Mouse (Mus musculus) frontal cortex, postnatal 25 days (tissue): ENCODE measurements around the gene Nubp1.
A peak's percentile ranks its signal among the peaks of the same experiment; 100 is the strongest.

Source experiments
- DNase-seq, 2 experiments: peaks; one replicate each; pipeline ENCODE4 v3.0.0; 2022; ENCODE audit warnings: low spot score in 2 of 2

The Nubp1 gene

GRCm38 (mm10) chr16:10417723-10418259 is 6.0 kb downstream of the Nubp1 start:
- no peak for DNase-seq

- no peak for DNase-seq
These were observed 8.8 kb downstream of the Nubp1 start for GRCm38 (mm10) chr16:10420447-10421054.

- no peak for DNase-seq
These were observed 20.2 kb downstream of the Nubp1 start for GRCm38 (mm10) chr16:10431911-10432310.

GRCm38 (mm10) chr16:10432387-10432786 is 20.6 kb downstream of the Nubp1 start:
- no peak for DNase-seq

- DNase-seq = no peak
These were observed 21.6 kb downstream of the Nubp1 start for GRCm38 (mm10) chr16:10433344-10433743.

- no peak for DNase-seq
These were observed 24.4 kb downstream of the Nubp1 start for GRCm38 (mm10) chr16:10436166-10436565.

GRCm38 (mm10) chr16:10438055-10438454 is 26.3 kb downstream of the Nubp1 start:
- DNase-seq = no peak

- no peak for DNase-seq
These were observed 29.6 kb downstream of the Nubp1 start for GRCm38 (mm10) chr16:10441328-10441727.

- no peak for DNase-seq
These were observed 30.0 kb downstream of the Nubp1 start for GRCm38 (mm10) chr16:10441761-10442160.

GRCm38 (mm10) chr16:10443723-10444122 is 32.0 kb downstream of the Nubp1 start:
- no peak for DNase-seq

- no peak for DNase-seq
These were observed 35.0 kb downstream of the Nubp1 start for GRCm38 (mm10) chr16:10446573-10447263.

GRCm38 (mm10) chr16:10447264-10447594 is 35.5 kb downstream of the Nubp1 start, which contains the start of gene Tvp23a:
Gene Tvp23a (minus strand): TSS chr16:10447362.
- peak; percentile 81 to 82 for DNase-seq

- DNase-seq = no peak
These were observed 36.0 kb downstream of the Nubp1 start for GRCm38 (mm10) chr16:10447781-10448180.

- no peak for DNase-seq
These were observed 37.2 kb downstream of the Nubp1 start for GRCm38 (mm10) chr16:10448931-10449330.

GRCm38 (mm10) chr16:10451906-10452305 is 40.2 kb downstream of the Nubp1 start:
- no peak for DNase-seq

- peak; percentile 61 to 72 for DNase-seq
These were observed 40.7 kb downstream of the Nubp1 start for GRCm38 (mm10) chr16:10452445-10452896.

GRCm38 (mm10) chr16:10453872-10454582 is 42.3 kb downstream of the Nubp1 start:
- no peak for DNase-seq

GRCm38 (mm10) chr16:10454583-10454974 is 42.8 kb downstream of the Nubp1 start:
- no peak for DNase-seq

GRCm38 (mm10) chr16:10460188-10460587 is 48.4 kb downstream of the Nubp1 start:
- no peak for DNase-seq

- DNase-seq = no peak
These were observed 49.4 kb downstream of the Nubp1 start for GRCm38 (mm10) chr16:10461178-10461577.

GRCm38 (mm10) chr16:10465011-10465681 is 53.4 kb downstream of the Nubp1 start:
- no peak for DNase-seq
